Mouse (Mus musculus) right cerebral cortex, postnatal 25 days (tissue): ENCODE measurements at regions not wholly inside any gene's neighbourhood (a gene's known extent, or its start where the extent isn't known, plus 50 kb on each side); places are given as distances from the start of the nearest gene placed in this dataset.
"Not testable (repeated sequence)": the region's sequence is repeated elsewhere in the genome, so short reads cannot be mapped to it uniquely, and the experiment has no call there.

Experiments used
- DNase-seq: peaks from one replicate; pipeline ENCODE4 v3.0.0; 2022

- no peak for DNase-seq
These were observed 108.2 kb upstream of the Nxpe4 start for GRCm38 (mm10) chr9:48053580-48053979.

GRCm38 (mm10) chr9:48055246-48055645 is 106.6 kb upstream of the Nxpe4 start:
- no peak for DNase-seq

DNA sequence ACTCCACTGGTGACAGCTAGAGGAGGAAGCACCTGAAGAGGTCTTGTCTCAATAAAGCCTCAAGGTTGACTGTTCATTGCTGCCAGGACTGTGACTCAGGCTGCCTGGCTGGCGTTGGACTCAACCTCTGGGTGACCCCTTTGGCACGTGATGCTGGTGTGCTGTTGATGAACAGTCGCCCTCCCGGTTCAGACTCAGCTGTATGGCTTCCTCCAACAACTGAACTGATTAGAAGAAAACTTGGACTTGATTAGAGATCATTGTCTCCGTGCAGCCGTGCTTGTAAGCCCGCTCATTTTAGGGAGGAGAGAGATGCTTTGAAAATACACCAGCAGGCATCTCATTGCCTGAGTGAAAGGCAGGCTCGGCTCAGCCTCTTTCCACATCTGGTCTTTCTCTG is 103.2 kb upstream of the Nxpe4 start:
- no peak for DNase-seq

GRCm38 (mm10) chr9:48059549-48060165 is 102.2 kb upstream of the Nxpe4 start:
- no peak for DNase-seq

DNA sequence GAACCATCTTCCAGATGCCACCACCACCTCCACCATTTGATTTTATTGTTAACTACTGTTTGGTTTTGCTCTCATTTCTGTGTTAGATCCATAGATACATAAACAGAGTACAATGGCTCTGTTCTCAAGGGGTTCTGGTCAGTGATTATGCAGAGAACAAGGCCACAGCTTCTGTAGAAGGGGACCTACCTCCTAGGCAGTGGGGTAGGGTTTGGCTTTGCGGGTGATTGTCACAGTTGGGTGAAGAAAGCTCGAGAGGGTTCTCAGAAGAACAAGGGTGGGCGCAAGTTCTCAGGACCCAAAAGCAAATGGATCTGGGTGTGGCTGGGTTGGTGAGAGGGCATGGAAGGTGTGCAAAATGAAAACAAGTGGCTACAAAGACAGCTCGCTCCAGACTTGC is 100.8 kb upstream of the Nxpe4 start:
- no peak for DNase-seq

DNA sequence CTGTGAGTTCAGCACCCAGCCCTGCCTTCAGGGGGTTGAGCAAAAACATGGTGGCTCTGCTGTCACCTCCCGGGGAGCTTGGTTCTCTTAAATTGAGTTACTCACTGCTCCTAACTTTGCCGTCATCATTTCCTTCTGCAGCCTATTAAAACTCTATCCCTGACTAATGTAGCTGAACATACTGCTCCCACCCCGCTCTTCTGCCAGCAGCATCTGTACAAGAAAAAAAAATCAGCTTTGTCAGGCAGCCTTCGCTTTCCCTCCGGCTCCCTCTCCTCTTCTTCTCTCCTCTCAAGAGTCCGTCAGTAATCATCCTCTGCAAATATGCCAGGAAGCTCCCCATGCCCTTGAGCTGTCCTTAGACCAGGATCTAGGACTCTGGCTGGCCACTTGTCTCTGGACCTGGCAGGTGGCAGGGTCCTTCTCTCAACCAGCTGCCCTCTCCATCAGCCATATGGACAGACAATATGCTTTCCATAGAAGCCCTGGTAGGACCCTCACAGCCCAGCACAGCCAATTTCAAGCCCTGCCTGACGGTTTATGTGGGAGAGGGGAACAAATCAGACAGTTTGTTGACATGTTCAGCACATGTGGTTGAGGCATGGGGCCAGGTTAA is 95.0 kb upstream of the Nxpe4 start:
- no peak for DNase-seq

GRCm38 (mm10) chr9:48072592-48072991 is 89.2 kb upstream of the Nxpe4 start:
- no peak for DNase-seq

DNA sequence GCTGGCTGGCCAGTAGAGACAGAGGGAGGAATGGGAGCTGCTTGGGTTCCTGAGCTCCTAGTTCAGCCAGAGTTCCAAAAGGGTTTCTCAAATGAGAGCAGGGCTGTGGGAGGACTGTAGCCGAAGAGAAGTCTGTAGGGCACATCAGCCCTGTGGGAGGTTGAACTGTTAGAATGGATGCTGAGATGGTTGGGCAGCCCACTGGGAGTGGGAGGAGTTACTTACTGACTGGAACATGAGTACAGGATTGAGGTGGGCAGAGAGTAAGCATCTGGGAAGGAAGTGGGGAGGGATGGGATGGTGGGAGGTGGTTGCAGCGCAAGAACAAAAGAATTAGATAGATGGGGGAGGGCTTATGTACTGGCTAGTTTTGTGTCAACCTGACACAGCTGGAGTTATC is 88.7 kb upstream of the Nxpe4 start:
- DNase-seq: peak; percentile 64

GRCm38 (mm10) chr9:48075661-48076240 is 86.1 kb upstream of the Nxpe4 start:
- DNase-seq: no peak

DNA sequence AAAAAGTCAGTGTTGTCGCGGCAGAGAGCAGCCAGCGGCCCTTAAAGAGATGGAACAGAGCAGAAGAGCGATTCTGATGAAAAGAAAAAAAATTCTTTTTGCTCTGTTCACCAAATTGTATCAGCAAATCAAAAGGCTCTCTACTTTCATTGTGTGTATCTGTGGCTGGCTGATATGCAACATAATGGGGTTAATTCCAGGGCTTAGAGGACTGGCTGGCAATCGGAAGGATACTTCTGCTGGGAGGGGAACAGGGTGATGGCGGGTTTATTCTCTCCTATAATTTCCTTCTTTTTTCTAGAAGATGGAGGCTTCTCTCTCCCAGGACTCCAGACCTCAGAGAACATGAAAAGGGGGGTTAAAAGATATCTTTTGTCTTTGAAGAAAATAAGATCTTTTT is 79.4 kb upstream of the Nxpe4 start:
- DNase-seq: no peak

- not testable (repeated sequence) for DNase-seq
These were observed 77.6 kb upstream of the Nxpe4 start for GRCm38 (mm10) chr9:48084196-48084595.

GRCm38 (mm10) chr9:48089661-48090060 is 72.2 kb upstream of the Nxpe4 start:
- no peak for DNase-seq

GRCm38 (mm10) chr9:48094756-48095155 is 67.1 kb upstream of the Nxpe4 start:
- DNase-seq: no peak

DNA sequence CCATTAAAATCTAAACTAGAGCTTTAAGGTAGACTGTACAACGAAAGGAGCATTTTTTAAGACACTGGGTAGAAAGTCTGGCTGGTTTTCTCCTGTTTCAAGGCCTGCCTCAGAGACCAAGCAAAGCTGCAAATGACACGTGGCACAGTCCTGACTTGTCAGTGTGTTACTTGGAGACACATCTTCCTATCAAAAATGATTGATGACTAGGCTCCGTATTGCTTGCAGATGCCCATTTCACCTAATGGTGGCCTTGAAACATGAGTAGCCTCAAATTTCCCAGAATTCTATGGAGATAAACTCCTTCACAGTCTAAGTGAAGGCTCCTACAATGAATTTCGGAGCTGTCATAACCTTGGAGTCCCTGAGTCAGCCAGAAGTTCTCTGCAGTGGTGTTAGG is 62.0 kb upstream of the Nxpe4 start:
- no peak for DNase-seq

DNA sequence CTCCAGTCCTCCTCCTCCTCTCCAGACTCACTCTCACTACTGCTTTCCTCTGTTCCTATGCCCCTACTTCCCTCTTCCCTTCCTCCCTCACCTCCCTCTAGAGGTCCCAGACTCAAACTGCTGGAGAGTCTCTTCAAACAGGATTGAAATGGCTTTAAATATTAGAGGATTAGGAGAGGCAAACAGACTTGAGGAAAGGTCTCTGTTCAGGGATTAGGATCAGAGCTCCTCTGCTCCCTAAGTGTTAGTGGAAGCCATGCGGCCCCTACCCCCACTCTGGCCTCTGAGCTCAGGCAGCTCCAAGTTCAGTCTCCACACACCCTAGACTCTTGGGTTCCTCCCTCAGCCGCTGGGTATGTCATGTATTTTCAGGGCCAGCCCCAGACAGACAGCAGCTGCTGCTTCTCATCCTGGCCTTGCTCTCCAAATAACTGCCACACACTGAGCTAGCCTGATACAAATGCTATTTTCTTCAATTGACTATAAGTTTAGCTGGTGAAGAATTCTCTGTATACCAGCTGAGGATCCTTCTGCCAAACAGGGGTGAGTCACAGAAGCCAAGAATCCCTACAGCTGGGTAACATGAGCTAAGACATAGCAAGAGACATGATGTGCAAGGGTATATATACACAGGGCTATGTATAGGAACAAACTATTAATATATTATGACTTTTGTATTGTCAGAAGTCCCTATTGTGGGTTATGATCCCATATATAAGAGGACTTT is 55.2 kb upstream of the Nxpe4 start:
- no peak for DNase-seq

DNA sequence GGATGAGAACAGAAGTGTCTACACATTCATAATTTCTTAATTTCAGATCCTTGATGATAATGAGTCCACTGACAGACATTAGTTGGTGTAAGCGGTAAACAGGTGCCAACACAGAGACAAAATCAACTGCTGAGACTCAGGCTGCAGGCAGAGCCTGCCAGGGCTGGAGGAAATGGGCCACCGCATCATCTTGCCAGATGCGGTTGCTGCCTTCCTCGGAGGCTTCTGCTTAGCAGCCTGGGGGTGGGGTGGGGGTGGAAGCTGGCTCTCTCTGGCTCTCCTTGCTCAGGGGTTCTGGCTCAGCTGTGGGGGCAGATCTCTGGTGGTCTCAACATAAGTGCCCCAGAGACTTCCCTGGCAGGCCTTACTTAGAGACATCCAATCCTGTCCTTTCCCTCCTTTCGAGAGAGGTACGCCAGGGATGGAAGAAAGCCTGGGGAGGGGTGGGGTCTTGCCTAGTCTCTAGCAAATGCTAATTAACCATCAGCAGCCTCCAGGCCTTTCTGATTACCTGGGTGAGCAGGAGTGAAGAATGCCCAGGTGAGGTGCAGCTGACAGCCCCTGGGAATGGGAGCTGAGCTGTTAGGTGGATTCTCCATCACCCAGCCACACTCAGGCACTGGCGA is 52.7 kb upstream of the Nxpe4 start:
- DNase-seq: peak; percentile 31

DNA sequence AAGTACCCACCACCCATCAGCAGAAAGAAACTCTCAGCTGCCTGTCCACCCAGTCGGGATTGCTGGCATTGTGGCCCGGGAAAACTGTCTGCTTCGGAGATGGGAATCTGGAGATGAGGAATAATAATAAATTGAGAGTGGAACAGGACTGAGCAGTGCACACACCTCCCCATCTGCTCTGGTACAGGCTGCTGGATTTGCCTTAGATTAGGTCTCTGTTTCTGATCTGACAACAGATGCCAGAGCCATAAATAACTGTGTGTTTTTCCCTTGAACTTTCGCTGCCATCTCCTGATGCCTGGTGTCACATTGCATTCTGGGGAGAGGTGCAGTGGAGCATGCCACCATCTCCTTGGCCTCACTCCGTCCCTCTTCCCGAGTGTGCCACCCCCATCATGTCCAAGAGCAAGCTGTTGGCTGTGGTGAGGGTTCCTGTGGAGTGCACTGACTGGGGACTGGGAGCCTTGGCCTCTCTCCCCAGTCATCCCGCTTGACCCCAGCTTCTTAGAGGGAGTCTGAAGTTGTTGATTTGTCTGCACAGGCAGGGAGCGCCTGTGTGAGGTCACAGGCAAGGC is 50.4 kb upstream of the Nxpe4 start:
- DNase-seq: no peak
